Mouse (Mus musculus): ENCODE measurements around the gene Gapdhs.
"Not testable (repeated sequence)": the region's sequence is repeated elsewhere in the genome, so short reads cannot be mapped to it uniquely, and the experiment has no call there.

Gapdhs gene

DNA sequence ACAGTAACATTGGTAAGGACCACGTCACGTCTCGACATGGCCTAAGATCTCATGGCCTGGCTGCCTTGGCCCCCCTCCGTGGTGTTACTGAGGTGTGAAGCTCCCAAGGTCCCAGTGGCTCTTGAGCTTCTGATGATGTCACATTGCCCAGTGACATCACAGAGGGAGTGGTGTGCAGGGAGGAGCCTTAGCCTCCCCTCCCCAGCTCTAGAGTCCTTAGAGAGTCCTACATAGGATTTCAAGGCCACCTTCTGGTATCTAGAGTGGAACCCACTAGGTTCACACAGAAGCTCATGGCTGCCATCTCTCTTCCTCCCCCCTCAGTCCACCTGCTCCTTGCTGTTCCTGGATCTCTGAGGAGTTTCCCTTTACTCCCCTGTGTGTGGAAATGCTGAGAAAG lies at the start of gene Gapdhs:
Gene Gapdhs (minus strand): TSS at position 65 of the 400 bp plus-strand sequence.
- not testable (repeated sequence) for DNase-seq (ENCODE audit: low read depth, low spot score)

- DNase-seq (ENCODE audit: low read depth, low spot score): no peak
Observed at GRCm38 (mm10) chr7:30791921-30792320, 48.4 kb upstream of the Gapdhs start.

DNA sequence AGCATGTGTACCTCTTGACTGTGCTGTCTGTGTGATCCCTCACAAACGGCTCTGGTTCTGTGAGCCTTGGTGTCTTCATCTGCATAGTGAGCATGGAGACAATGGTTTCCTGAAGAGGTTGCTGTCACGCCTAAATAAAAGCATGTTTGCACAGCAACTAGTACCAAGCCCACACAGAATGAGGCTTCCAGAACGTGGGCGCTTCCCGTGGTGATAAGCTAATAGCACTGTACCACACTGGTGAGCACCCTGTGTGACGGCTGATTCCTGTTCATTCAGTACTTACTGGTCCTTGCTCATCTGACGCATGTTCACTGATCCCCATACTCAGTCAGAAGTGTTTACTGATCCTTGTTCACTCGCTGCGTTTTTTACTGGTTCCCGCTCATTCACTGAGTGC lies 46.7 kb upstream of the Gapdhs start:
- no peak for DNase-seq (ENCODE audit: low read depth, low spot score)

- no peak for DNase-seq (ENCODE audit: low read depth, low spot score)
Observed at GRCm38 (mm10) chr7:30787377-30788022, 44.0 kb upstream of the Gapdhs start, which contains the start of gene Krtdap. Gene Krtdap (plus strand): TSS chr7:30787896.

GRCm38 (mm10) chr7:30785721-30786546 lies 42.5 kb upstream of the Gapdhs start:
- DNase-seq (ENCODE audit: low read depth, low spot score): no peak

DNA sequence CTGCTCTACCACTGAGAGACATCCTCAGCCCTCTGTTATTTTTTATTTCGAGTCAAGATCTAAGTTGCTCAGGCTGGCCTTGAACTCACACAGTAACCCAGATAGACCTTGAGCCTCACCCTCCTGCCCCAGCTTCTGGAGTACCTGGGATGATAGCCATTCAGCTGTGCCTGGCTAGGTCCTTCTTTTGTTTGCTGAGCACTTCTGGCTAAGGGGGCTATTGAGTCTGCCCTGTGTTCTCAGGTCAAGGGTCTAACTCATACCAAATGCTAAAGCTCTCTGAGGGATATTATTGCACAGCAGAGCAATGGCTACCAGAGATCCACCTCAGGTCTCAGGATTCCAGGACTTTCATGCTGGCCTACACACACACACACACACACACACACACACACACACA lies 41.7 kb upstream of the Gapdhs start:
- DNase-seq (ENCODE audit: low read depth, low spot score): no peak

GRCm38 (mm10) chr7:30782658-30783057 lies 39.2 kb upstream of the Gapdhs start:
- DNase-seq (ENCODE audit: low read depth, low spot score): no peak

GRCm38 (mm10) chr7:30781792-30782191 lies 38.3 kb upstream of the Gapdhs start:
- no peak for DNase-seq (ENCODE audit: low read depth, low spot score)

- DNase-seq (ENCODE audit: low read depth, low spot score): no peak
Observed at GRCm38 (mm10) chr7:30777911-30778310, 34.4 kb upstream of the Gapdhs start.

GRCm38 (mm10) chr7:30777081-30777579 lies 33.6 kb upstream of the Gapdhs start:
- DNase-seq (ENCODE audit: low read depth, low spot score): no peak

DNA sequence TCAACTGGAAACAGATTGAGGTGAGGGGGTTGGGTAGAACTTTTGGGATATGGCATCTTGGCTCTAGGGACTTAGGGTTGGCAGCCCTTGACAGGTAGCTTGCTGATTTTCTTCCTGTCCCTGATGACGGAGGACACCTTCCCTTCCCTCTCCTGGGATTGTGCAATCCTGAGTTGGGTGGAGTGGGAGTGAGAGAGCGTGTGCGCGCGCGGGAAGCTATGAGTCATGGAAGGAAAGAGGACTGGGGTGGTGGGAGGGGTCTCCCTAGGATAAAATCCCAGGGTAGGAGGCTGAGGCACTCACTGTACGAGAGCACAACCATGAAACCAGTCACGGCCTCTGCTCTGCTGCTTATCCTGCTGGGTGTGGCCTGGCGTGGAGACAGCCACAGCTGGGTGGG lies 32.6 kb upstream of the Gapdhs start:
- DNase-seq (ENCODE audit: low read depth, low spot score): no peak

- DNase-seq (ENCODE audit: low read depth, low spot score): no peak
Observed at GRCm38 (mm10) chr7:30769236-30769635, 25.8 kb upstream of the Gapdhs start.

- DNase-seq (ENCODE audit: low read depth, low spot score): no peak
Observed at GRCm38 (mm10) chr7:30766408-30766807, 22.9 kb upstream of the Gapdhs start.

DNA sequence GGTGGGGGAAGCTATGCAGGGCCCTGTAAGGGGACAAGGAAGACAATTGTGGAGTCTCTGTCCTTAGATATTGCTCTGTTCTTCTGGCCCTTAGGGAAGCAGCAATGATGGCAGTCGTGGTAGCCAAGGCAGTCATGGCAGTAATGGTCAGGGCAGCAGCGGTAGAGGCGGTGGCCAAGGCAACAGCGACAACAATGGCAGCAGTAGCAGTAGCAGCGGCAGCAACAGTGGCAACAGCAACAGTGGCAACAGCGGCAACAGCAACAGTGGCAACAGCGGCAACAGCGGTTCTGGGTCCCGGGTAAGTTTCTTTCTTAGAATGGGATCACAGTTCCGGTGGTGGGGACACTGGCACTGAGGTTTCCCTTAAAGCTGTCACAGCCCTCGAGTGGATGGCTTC lies 21.7 kb upstream of the Gapdhs start:
- no peak for DNase-seq (ENCODE audit: low read depth, low spot score)

GRCm38 (mm10) chr7:30763456-30763855 lies 20.0 kb upstream of the Gapdhs start, which contains the start of gene Dmkn:
Gene Dmkn (plus strand): TSS chr7:30763756.
- DNase-seq (ENCODE audit: low read depth, low spot score): no peak

GRCm38 (mm10) chr7:30761769-30762352 lies 18.4 kb upstream of the Gapdhs start:
- DNase-seq (ENCODE audit: low read depth, low spot score): no peak

DNA sequence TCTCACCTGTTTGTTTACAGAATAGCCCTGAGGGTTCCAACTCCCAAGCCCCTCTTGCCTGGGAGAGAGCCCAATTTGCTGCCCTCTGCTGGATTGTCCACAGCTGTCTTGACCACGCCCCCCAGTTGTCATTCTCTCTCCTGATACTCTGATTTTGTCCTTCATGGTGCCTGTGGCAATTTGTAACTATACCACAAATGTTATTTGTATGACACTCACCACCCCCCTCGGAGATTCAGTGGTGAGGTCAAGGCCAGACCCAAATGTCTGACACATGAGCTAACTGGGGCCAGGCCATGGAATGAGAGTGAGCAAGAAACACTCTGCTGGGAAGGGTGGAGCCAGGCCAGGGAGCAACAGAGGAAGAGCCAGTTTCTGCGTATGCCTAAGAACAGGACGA lies 15.4 kb upstream of the Gapdhs start:
- DNase-seq (ENCODE audit: low read depth, low spot score): peak; percentile 21

- no peak for DNase-seq (ENCODE audit: low read depth, low spot score)
Observed at GRCm38 (mm10) chr7:30757001-30757400, 13.5 kb upstream of the Gapdhs start.

- no peak for DNase-seq (ENCODE audit: low read depth, low spot score)
Observed at GRCm38 (mm10) chr7:30751086-30751669, 7.7 kb upstream of the Gapdhs start, which contains the start of gene Sbsn. Gene Sbsn (plus strand): TSS chr7:30751471.

DNA sequence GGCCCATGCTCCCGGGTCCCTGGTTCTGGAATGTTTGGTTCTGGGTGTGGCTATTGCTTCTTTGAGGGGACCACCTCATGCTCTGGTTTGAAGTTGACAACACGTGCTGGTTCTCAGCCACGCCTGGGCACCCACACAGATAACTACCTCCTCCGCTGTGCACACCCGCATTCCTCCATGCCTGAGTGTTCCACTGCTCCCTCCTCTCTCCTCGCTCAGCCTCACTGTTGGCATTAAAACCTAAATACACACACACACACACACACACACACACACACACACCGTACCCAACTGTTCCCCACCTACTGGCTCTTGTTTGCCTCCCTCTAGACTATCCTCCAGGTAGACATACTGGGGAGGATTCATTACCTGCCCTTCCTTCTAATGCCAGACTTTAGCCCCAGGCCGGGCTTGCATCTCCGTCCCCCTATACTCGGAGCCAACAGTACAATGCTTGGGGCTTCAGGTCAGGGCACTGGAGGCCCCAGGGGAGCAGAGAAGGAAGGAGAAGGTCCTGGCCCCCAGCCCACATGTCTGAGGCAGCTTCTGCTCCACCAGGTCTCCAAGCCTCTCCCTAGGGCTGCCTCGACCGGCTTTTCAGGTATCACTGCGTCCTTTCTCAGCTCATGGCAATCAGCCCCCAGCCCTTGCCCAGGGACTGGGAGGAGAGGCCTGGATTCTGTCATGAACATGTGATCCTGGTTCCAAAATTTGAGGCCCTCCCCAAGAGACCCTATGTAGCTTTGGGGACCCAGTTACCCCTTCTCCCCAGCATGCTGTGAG lies 6.5 kb upstream of the Gapdhs start:
- DNase-seq (ENCODE audit: low read depth, low spot score): no peak

All from forelimb bud, embryonic 11.5 days (tissue).